Mouse (Mus musculus): ENCODE measurements around the gene Slc48a1.

Gene Slc48a1

GRCm38 (mm10) chr15:97828221-97828842 lies 50.0 kb downstream of the Slc48a1 start:
- DNase-seq, result no peak

- peak; percentile 56 for DNase-seq
Measured at GRCm38 (mm10) chr15:97828901-97829338, 50.6 kb downstream of the Slc48a1 start.

DNA sequence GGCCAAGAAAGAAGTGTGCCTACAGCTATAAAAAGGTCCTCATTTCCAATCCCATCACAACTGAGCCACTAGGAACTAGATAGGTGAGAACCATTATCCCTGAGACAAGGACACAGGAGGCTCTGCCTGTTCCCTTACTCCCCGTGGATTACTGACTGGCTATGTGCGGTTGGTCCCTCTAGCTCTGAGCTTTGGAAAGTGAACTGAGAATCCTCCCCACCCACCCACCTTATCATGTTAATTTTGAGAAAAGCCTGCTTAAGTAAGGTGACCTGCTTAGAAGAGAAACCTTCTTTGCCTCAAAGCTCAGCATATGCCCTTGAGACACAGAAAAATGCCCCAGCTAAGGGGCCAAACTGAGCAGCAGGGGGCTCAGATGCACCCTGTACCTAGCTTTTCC lies 51.1 kb downstream of the Slc48a1 start:
- no peak for DNase-seq

DNA sequence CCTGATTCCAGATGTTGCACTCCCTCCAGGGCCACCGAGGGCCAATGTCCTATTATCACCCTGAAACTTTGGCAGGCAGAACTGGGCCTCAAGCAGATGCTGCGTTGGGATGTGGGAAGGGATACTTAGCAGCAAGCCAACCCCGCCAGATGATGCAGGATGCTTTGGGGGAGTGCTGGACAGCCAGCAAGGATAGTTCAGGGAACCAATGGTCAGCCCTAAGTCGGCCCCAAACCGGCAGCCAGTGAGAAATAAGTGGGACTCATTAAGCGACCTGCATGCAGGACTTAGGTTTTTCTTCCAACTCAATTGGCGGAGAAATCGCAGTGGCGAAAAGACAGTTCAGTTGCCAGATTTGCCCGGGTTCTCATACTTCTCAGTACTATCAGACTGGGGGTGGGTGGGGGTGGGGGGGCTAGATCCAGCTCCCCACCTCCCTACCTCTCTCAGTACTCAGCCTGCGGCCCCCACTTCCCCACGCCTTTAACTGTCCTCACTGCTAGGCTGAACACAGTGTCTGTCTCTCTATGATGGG lies 52.0 kb downstream of the Slc48a1 start:
- no peak for DNase-seq

- DNase-seq, result peak; percentile 81
Measured at GRCm38 (mm10) chr15:97830788-97831241, 52.5 kb downstream of the Slc48a1 start.

DNA sequence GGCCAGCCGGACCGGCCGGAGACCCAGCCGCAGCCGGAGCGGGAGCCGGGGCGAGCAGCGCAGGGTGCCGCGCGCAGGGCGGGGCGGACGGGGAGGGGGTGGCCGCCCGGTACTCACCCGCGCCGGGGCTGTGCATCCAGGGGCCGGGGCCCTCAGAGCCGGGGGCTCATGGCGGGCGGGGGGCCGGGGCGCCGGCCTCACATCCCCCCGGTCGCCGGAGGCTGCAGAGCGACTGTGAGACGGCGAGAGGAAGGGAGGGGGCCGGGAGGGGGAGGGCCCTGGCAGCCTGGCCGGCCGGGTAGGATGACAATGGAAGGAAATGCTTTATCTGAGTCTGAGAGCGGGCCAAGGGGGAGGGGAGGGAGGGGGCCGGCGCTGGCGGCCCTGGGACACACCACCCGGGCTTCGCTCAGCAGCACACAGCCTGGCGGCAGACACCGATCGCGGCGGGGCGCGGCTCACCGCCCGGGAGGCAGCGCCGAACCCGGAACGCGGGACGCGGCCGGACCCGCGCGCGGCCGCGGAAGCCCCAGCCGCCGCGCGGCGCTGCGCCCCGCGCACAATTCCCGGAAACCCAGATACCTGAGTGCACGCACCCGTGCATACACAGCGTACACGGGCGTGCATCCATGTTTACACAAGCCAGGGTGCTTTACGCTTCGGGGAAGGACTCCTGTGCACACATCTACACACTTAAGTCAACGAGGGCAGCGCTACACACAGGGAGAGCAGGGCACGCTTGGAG lies 53.1 kb downstream of the Slc48a1 start:
- peak; percentile 85 for DNase-seq

- DNase-seq, result peak; percentile 81
Measured at GRCm38 (mm10) chr15:97831987-97832640, 53.8 kb downstream of the Slc48a1 start.

GRCm38 (mm10) chr15:97832764-97833479 lies 54.6 kb downstream of the Slc48a1 start:
- no peak for DNase-seq

GRCm38 (mm10) chr15:97836153-97836893 lies 58.0 kb downstream of the Slc48a1 start:
- DNase-seq, result no peak

GRCm38 (mm10) chr15:97836894-97837247 lies 58.6 kb downstream of the Slc48a1 start:
- DNase-seq, result no peak

DNA sequence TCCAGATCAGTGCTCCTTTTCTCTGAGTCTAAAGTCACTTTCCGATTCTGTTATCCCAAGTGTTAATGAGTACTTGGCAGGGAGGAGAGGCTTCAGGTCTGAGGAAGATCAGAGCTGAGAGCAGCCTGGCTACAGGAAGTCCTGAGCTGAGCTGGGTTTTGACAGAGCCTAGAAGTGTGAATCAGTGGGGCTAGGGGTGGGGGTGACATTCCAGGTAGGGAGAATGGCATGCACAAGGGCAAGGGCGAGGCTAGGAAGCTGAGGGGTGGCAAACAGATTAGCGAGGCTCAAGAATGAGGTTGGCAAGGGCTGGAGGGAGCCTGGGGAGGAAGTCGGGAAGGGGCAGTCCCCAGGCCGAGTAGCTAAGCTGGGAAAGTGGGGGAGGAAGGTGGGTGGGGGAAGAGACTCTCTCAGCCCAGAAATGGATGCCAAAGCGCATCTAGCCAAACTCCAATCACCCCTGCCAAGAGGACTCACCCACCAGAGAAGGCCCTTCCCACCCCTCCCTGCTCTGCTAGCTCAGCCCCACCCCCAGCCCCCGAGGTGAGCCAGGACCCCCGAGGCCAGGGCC lies 59.3 kb downstream of the Slc48a1 start:
- peak; percentile 59 for DNase-seq

DNA sequence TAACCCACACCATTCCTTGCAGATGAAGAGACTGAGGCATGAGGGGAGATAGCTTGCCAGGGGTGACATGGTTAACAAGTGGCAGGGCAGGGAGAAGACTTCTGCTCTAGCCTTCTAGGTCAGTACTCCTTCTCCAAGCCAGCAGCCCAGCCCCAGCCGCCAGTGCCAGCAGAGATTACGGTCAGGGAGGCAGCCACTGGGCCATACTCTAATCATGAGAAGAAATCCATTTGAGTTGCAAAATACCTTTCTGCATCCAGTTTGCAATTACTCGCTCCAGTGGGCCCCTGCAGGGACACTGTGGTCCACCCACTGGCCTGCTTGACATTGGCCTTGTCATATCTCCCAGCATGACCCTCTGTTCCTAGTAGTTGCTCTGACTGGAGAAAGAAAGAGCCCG lies 60.1 kb downstream of the Slc48a1 start:
- no peak for DNase-seq

DNA sequence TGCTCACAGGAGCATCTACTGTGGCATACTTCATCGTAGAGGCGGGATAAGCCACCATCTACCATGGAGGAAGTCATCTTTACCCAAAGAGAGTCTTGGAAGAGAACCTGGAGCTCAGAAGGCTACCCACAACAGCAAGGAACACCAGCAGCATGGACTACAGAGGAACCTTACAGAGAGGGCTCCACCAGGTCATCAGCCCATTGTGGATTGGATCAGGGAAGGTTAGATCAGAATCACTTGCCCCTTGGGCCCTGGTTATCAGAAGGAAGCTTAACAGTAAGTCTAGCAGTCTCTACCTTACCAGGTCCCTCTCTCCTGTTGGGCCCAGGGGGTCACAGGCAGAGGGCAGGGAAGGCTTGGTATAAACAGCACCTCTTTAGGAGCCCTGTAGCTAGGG lies 60.7 kb downstream of the Slc48a1 start:
- DNase-seq, result no peak

- no peak for DNase-seq
Measured at GRCm38 (mm10) chr15:97839473-97839872, 61.2 kb downstream of the Slc48a1 start.

- DNase-seq, result peak; percentile 92
Measured at GRCm38 (mm10) chr15:97839991-97840455, 61.7 kb downstream of the Slc48a1 start.

DNA sequence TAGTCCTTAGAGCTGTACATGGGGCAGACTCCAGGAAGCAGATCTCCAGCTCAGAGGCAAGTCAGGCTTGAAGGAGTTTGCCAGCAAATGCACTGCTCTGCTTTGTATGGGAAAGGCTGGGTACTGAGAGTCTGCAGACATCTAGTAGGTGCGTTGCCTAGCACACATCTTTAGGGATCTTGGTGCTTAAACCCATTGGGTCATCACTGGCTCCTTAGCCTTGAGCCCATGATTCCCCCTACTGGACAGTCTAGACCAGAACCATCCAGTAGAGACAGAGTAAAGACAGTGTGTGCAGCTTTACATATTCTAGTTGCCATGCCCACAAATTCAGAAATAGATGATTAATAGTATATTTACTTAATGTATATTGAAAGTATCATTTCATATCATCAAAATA lies 62.5 kb downstream of the Slc48a1 start:
- no peak for DNase-seq

- DNase-seq, result no peak
Measured at GRCm38 (mm10) chr15:97841383-97841782, 63.1 kb downstream of the Slc48a1 start.

DNA sequence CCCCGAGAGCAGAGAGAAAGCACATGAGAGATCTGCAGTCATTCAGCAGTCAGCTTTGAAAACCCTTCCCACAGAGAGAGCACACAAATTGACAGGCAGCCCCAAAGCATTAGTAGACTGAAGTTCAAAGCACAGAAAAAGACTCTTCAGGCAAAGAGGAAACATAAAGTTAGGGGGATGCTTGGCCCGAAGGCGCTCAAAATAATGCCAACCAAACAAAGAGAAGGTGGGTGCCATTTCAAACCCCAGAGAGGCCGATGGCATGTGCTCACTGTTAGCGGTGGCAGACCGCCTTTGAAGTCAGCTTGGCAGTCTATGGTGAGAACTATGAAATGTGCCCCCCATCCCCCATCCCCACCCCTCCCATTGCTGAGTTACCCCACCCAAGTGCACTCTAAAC lies 63.7 kb downstream of the Slc48a1 start:
- no peak for DNase-seq

Measured in kidney, postnatal 14 days (tissue).